Mouse (Mus musculus) spleen, adult 2 months (tissue): Measurements from ENCODE around the gene Acp7. TPM values are rescaled to one million over a fixed set of nuclear protein-coding genes. Genes with fewer than 3 reads are reported as not detected.

Experiments used
- DNase-seq, 2 experiments: peaks; one replicate each; pipeline versions ENCODE4 v3.0.0 to v3.0.0-alpha.2; 2012 to 2021; ENCODE audit warnings: low spot score in 2 of 2, low read depth in 1 of 2
- H3K27ac ChIP-seq: fragments of 200-500 bp; 2 replicates; pipeline ENCODE4 v1.5.1; 2012; ENCODE audit warnings: low read length, inconsistent platforms; ENCODE audit not compliant: insufficient read depth
- H3K27me3 ChIP-seq: fragments of 200-500 bp; 2 replicates; pipeline ENCODE4 v1.6.1; 2012; ENCODE audit warnings: mild to moderate bottlenecking, moderate library complexity, low read length, inconsistent platforms; ENCODE audit not compliant: control insufficient read depth, insufficient read depth
- H3K36me3 ChIP-seq: fragments of 200-500 bp; 2 replicates; pipeline ENCODE4 v1.6.1; 2012; ENCODE audit warnings: mild to moderate bottlenecking, low read length, inconsistent platforms; ENCODE audit not compliant: control insufficient read depth, insufficient read depth
- H3K4me1 ChIP-seq: fragments of 200-500 bp; 2 replicates; pipeline ENCODE4 v1.6.1; 2011; ENCODE audit warnings: inconsistent platforms; ENCODE audit not compliant: control insufficient read depth, insufficient read depth, insufficient read length
- H3K4me3 ChIP-seq: fragments of 200-500 bp; 2 replicates; pipeline ENCODE4 v1.5.1; 2011; ENCODE audit warnings: mild to moderate bottlenecking, inconsistent platforms; ENCODE audit not compliant: insufficient read depth, insufficient read length; ENCODE audit errors: extremely low read depth
- CTCF ChIP-seq: fragments of 200-500 bp; IDR thresholded peaks from 2 replicates; pipeline ENCODE4 v1.5.1; 2011; ENCODE audit warnings: mild to moderate bottlenecking, inconsistent platforms; ENCODE audit not compliant: insufficient read depth, insufficient read length, insufficient replicate concordance; ENCODE audit errors: extremely low read depth
- POLR2A ChIP-seq: fragments of 200-500 bp; IDR thresholded peaks from 2 replicates; pipeline ENCODE4 v1.6.1; 2011; ENCODE audit warnings: low read depth, low read length, inconsistent platforms
- WGBS: fragments of 180-500 bp; shearing (Covaris S2); methylation state at CpG from one replicate; pipeline ENCODE4 v1.1.7; 2018; 5-methylcytosine and 5-hydroxymethylcytosine counted together
- polyA plus RNA-seq: library from polyadenylated mRNA; depleted of rRNA; stranded (reverse); fragments of >200 nt; gene quantifications from 2 replicates; pipeline ENCODE4 v1.2.3, GENCODE M21; 2012

The Acp7 gene
- polyA plus RNA-seq, 1 experiment = not detected

DNA sequence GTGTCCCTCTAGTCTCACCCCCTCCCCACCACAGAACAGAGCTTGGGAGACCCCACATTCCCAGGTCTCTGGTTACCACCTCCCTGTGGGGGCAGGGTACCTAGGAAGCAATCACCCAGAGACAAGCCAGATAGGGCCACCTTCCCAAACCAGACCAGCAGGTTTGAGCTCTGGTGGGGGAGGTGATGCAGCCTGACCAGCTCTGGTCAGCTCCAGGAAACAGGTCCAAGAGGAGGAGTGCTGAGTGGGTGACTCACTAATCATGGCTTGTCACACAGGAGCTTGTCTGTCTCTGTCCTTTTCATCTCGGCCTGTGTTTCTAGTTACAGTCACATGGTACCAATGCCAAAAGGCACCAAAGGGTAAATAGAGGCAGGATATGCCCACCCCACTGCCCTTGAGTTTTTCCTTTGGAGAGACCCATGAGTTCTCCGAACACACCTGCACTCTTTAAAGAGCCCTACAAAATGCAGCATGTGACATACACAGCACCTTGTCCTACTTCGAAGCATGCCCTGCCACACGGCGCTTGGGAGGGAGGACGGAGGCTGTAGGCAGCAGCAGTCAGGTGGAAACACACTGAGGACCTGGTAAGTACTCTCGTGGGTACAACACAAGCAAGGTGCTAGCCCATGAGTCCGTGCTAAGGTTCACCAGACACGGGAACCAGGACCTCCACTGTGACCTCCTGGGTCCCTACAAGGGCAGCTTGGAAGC, 53.1 kb downstream of the Acp7 start:
- peaks cover 3% of the 10 kb centered on the region; the same call in 1 of the 2 replicates for H3K4me1 ChIP-seq
- TF ChIP-seq CTCF = no peak
- TF ChIP-seq POLR2A = no peak
- no peak overlapping the region for H3K27ac ChIP-seq
- WGBS = 91% methylated on average over 9 of the region's 9 CpGs
- no peak overlapping the region for H3K4me3 ChIP-seq
- DNase-seq = no peak
- no peaks in the 10 kb centered on the region for H3K27me3 ChIP-seq
- no peaks in the 10 kb centered on the region for H3K36me3 ChIP-seq

DNA sequence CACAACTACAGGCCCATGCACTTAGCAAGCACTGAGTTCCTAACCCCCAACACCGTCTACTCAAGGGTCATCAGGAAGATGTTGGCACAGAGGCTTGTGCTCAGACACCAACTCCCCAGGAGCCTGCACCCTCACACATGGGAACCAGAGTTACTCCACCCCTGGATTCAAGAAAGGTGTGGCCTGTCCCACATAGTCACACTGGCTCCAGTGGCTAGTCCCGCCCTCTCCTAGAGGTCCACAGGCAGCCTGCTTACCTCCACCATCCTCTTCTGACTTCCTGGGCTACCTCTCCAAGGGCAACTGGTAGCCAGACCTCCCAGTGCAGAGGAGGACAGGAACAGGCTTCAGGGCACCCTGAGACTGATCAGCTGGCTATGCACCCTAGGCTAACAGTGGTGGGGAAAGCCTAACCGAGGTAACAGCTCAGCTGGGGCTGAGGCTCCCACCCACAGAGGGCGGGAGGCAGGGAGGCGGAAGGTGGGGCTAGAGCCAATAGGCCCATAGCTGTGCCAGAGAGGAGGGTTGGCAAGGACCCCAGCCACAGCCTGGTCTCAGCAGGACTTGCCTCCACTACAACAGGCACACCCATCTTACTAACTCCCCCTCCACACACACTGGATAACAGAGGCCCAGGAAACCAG, 54.7 kb downstream of the Acp7 start:
- Histone ChIP-seq H3K4me3 (no peak overlapping the region), H3K4me1 (peaks cover 3% of the 10 kb centered on the region; the same call in 1 of the 2 replicates), H3K27ac (no peak overlapping the region), H3K36me3 (no peaks in the 10 kb centered on the region), H3K27me3 (no peaks in the 10 kb centered on the region)
- no peak for DNase-seq
- TF ChIP-seq POLR2A (no peak), CTCF (no peak)
- WGBS = 71% methylated on average over 5 of the region's 5 CpGs

DNA sequence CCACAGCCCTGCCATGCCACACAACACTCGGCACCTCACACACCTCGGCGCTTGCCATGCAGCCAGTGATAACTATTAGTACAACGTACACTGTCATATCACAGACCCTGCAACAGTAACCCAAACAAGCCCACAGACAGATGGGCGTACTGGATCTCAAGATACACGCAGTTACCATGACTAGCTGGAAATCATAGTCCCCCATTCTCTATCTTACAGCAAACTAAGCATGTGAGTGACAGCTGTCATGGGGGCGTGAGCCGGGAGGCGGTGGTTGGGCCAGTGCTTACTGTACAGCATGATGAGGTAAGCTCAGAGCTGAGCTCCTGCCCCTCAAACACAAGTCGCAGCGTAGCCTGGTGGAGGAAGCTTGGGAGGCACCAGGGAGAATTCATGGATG, 55.5 kb downstream of the Acp7 start:
- WGBS = 86% methylated on average over 11 of the region's 11 CpGs
- TF ChIP-seq CTCF (no peak), POLR2A (no peak)
- Histone ChIP-seq H3K27ac (no peak overlapping the region), H3K27me3 (no peaks in the 10 kb centered on the region), H3K36me3 (no peaks in the 10 kb centered on the region), H3K4me1 (peaks cover 3% of the 10 kb centered on the region; the same call in 1 of the 2 replicates), H3K4me3 (no peak overlapping the region)
- no peak for DNase-seq

DNA sequence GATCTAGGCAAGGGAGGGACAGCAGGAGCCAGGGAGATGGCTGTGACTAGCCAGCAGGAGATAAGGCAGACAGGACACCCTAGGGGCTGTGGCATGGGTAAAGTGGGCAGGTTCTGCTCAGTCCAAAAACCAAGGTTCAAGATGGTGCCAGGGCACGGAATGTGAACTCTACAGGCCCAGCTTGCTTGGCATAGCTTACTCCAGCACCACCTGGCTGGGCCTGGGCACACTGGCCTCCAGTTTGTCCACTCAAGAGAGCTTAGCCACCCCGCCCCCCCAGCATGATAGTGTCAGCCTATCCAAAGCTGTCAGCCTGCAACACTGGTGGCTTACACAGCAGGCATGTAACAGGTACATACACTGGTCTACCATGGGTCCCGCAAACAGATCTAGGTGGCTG, 57.9 kb downstream of the Acp7 start:
- 89% methylated on average over 3 of the region's 3 CpGs for WGBS
- Histone ChIP-seq H3K36me3 (0 out of 2 replicates have a peak, but pooled peaks cover 1% of the 10 kb centered on the region), H3K27ac (no peak overlapping the region), H3K4me1 (no peaks in the 10 kb centered on the region), H3K4me3 (no peak overlapping the region), H3K27me3 (no peaks in the 10 kb centered on the region)
- TF ChIP-seq CTCF (no peak), POLR2A (no peak)
- no peak for DNase-seq

DNA sequence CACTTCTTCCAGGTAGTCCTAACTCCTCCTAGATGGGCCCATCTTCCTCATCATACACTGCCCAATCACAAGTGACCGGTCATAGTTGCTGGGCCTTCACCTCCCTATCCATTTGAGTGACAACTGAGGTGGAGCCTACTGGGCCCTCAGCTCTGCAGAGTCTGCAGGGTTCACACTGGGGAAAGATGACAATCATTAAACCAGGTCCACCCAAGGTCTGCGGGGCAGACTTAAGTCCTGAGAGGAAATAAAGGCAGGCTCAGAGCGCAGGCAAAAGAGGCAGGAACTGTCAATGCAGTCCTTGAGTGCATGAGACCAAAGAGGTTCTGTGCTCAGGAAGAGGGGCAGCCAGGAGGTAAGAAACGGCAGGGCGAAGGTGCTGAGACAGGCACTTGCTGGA, 58.4 kb downstream of the Acp7 start:
- Histone ChIP-seq H3K4me1 (no peaks in the 10 kb centered on the region), H3K36me3 (peaks cover 3% of the 10 kb centered on the region; the same call in 1 of the 2 replicates), H3K27me3 (no peaks in the 10 kb centered on the region), H3K4me3 (no peak overlapping the region), H3K27ac (no peak overlapping the region)
- TF ChIP-seq CTCF (no peak), POLR2A (no peak)
- no peak for DNase-seq
- 89% methylated on average over 5 of the region's 5 CpGs for WGBS

DNA sequence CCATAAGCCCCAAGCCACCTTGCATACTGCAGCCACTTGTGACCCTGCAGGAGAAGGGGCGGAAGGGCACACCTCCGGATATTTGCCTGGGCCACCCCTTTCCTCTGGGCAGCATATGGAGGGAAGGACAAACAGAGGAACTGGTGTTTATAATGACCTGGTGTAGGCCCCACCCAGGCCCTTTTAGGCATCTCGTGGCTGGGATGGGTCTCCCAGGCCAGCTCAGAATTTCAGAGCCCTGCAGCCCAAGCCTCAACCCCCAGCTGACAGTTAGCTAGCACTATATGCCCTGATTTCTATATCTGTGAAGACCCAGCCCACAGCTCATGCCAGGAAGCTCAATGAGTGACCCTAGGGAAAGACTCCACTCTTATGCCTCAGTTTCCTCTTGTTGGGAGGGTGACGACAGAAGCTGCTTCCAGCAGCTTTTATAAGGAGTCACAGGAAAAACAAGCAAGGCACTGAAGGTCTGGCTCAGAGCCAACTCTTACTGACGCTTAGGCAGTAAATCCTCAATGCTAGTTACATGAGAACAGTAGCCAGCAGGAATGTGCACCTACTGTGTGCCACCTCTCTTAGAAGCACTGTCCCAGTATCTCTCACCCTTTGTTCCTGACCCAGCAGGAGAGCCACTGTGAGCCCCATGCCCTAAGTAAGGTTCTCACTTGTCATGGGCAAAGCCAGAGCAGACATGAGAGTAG, 60.0 kb downstream of the Acp7 start:
- 57% methylated on average over 5 of the region's 5 CpGs for WGBS
- Histone ChIP-seq H3K27me3 (no peaks in the 10 kb centered on the region), H3K4me1 (no peaks in the 10 kb centered on the region), H3K27ac (no peak overlapping the region), H3K36me3 (peaks cover 8% of the 10 kb centered on the region), H3K4me3 (no peak overlapping the region)
- TF ChIP-seq CTCF (no peak), POLR2A (no peak)
- DNase-seq = no peak

DNA sequence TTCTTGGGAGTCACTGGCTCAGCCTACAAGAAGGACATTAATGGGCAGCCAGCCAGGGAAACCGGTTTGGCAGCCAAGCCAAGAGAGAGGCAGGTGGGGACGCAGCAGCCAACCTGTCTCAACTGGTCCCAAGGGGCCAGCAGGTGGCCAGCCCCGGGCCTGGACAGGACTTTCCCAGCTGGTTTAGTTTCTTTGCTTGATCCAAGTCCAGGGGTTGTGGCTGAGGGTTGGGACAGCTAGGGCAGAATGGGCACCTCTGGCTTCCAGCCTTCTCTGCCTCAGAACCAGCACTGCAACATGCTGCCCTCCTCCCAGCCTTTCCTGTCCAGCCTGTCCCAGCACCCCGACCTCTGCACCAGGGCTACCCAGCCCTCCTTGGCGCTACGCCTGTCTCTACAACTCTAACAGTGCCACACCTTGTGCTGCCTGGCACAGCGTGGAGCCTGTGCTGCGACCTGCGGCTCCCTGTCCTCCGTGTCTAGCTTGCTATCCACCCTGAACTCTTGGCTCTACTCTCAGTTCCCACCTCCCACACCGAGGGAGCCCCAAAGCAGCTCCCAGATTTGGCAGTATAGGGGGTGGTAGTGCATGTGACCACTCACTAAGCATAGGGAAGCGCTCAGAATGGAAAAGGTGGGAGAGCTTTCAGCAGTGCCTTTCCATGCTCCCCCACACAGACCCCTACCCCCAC, 60.7 kb downstream of the Acp7 start:
- Histone ChIP-seq H3K4me3 (no peak overlapping the region), H3K36me3 (peaks cover 8% of the 10 kb centered on the region), H3K27ac (no peak overlapping the region), H3K27me3 (no peaks in the 10 kb centered on the region), H3K4me1 (no peaks in the 10 kb centered on the region)
- no peak for DNase-seq
- WGBS = 77% methylated on average over 12 of the region's 12 CpGs
- TF ChIP-seq CTCF = no peak
- TF ChIP-seq POLR2A = no peak
